ENCODE assay signal across 25 mouse cellular contexts in genomic region chr5:110347006-110347405, GRCm38 (mm10). TPM values are rescaled to one million over a fixed set of nuclear protein-coding genes. Genes with fewer than 3 reads are reported as not detected.
"Had no signal": no experiment of that assay in that cellular context is flagged by ENCODE, and none has a peak within 500 bp of the region (broad histone marks: within the 10 kb centered on the region; RNA-seq: fewer than 3 reads in every experiment).

No protein-coding gene starts in this region.

- DNase-seq: heart, postnatal 10 days; heart, postnatal 14 days; heart, postnatal 36 days; heart, postnatal 4 days; kidney, adult 11 months; kidney, adult 18-20 months; kidney, adult 2 months; kidney, adult 8-10 months; kidney, adult 9 months; kidney, postnatal 10 days; kidney, postnatal 14 days; kidney, postnatal 25 days; kidney, postnatal 36 days; kidney, postnatal 4 days; layer of hippocampus, adult 9-11 months; layer of hippocampus, postnatal 36 days had no signal

RNA-seq across cellular contexts. Expression of gene Lrcol1, which starts 2.5 kb away (rescaled TPM):
- total RNA-seq: heart, postnatal 10 days; heart, postnatal 14 days; heart, postnatal 25 days; heart, postnatal 36 days; heart, postnatal 4 days; hematopoietic stem cell, adult 5-6 weeks; hindbrain, postnatal 0 days; layer of hippocampus, adult 18-20 months; layer of hippocampus, adult 2 months; layer of hippocampus, adult 8-10 months; layer of hippocampus, postnatal 10 days; layer of hippocampus, postnatal 14 days; layer of hippocampus, postnatal 25 days; layer of hippocampus, postnatal 36 days had no signal

RNA-seq across cellular contexts. Expression of gene P2rx2, which starts 4.0 kb away (rescaled TPM):
- total RNA-seq: heart, postnatal 10 days; heart, postnatal 14 days; heart, postnatal 25 days; heart, postnatal 36 days; heart, postnatal 4 days; layer of hippocampus, adult 18-20 months; layer of hippocampus, adult 2 months had no signal
